Mouse (Mus musculus): ENCODE results near the gene Cnot4. TPM values are rescaled to one million over a fixed set of nuclear protein-coding genes. Genes with fewer than 3 reads are reported as not detected.
A peak's percentile ranks its signal among the peaks of the same experiment; 100 is the strongest.

Cnot4 gene
- polyA plus RNA-seq, 1 experiment from 2014 or later = 12.2 TPM

- Histone ChIP-seq H3K36me3 (ENCODE audit: control insufficient read depth, insufficient read depth, low read length) (no peaks in the 10 kb centered on the region), H3K9me3 (ENCODE audit: control insufficient read depth, low read length) (no peaks in the 10 kb centered on the region), H3K4me2 (replicated peaks; ENCODE audit: low read depth) (peak overlapping the region; percentile 51), H3K27ac (replicated peaks) (no peak overlapping the region), H3K9ac (ENCODE audit: low read length) (no peak overlapping the region), H3K27me3 (ENCODE audit: control insufficient read depth, insufficient read depth, low read length) (no peaks in the 10 kb centered on the region), H3K4me1 (replicated peaks; ENCODE audit: control insufficient read depth, insufficient read depth) (0 out of 2 replicates have a peak, but pooled peaks cover 3% of the 10 kb centered on the region), H3K4me3 (ENCODE audit: low read depth, low read length) (0 out of 2 replicates have a peak overlapping the region, but pooled peaks have one; percentile 21)
- WGBS = 36% methylated on average over 5 of the region's 5 CpGs
- 0 out of 2 replicates have a peak, but pooled peaks have one; percentile 16 for ATAC-seq (ENCODE audit: low FRiP score, low TSS enrichment)
- peak; percentile 40 for DNase-seq (ENCODE audit: low spot score)
- no peak for TF ChIP-seq EP300 (optimal IDR thresholded peaks at IDR 0.05)
- TF ChIP-seq CTCF (IDR thresholded peaks at IDR 0.05; ENCODE audit: low read depth) = no peak
Measured at GRCm38 (mm10) chr6:34994692-34995091, 138.8 kb downstream of the Cnot4 start.

- ATAC-seq (ENCODE audit: low FRiP score, low TSS enrichment) = no peak
- no peak overlapping the region for H3K4me2 ChIP-seq (replicated peaks; ENCODE audit: low read depth)
- H3K9me3 ChIP-seq (ENCODE audit: control insufficient read depth, low read length) = no peaks in the 10 kb centered on the region
- DNase-seq (ENCODE audit: low spot score) = no peak
- TF ChIP-seq CTCF (IDR thresholded peaks at IDR 0.05; ENCODE audit: low read depth) = no peak
- no peak for TF ChIP-seq EP300 (optimal IDR thresholded peaks at IDR 0.05)
- H3K4me3 ChIP-seq (ENCODE audit: low read depth, low read length) = no peak overlapping the region
- H3K4me1 ChIP-seq (replicated peaks; ENCODE audit: control insufficient read depth, insufficient read depth) = no peaks in the 10 kb centered on the region; the same call in 1 of the 2 replicates
- H3K27ac ChIP-seq (replicated peaks) = no peak overlapping the region
- H3K9ac ChIP-seq (ENCODE audit: low read length) = no peak overlapping the region
- no peaks in the 10 kb centered on the region for H3K27me3 ChIP-seq (ENCODE audit: control insufficient read depth, insufficient read depth, low read length)
- no peaks in the 10 kb centered on the region for H3K36me3 ChIP-seq (ENCODE audit: control insufficient read depth, insufficient read depth, low read length)
- WGBS = 66% methylated on average over 6 of the region's 6 CpGs
Measured at GRCm38 (mm10) chr6:34989263-34989662, 144.3 kb downstream of the Cnot4 start.

GRCm38 (mm10) chr6:34988081-34988761 lies 145.3 kb downstream of the Cnot4 start, which contains the start of gene Slc23a4:
Gene Slc23a4, minus strand, starts transcription at chr6:34988404.
- ATAC-seq (ENCODE audit: low FRiP score, low TSS enrichment) (peak; percentile 76), DNase-seq (ENCODE audit: low spot score) (peak; percentile 56)
- no peaks in the 10 kb centered on the region for H3K27me3 ChIP-seq (ENCODE audit: control insufficient read depth, insufficient read depth, low read length)
- peak within 1 kb of the TSS; percentile 36 for H3K4me2 ChIP-seq (replicated peaks; ENCODE audit: low read depth)
- H3K4me1 ChIP-seq (replicated peaks; ENCODE audit: control insufficient read depth, insufficient read depth) = no peaks in the 10 kb centered on the region; the same call in 1 of the 2 replicates
- peak within 1 kb of the TSS; percentile 45; the same call in 1 of the 2 replicates for H3K27ac ChIP-seq (replicated peaks)
- no peak within 1 kb of the TSS for H3K9ac ChIP-seq (ENCODE audit: low read length)
- no peaks in the 10 kb centered on the region for H3K9me3 ChIP-seq (ENCODE audit: control insufficient read depth, low read length)
- TF ChIP-seq EP300 (optimal IDR thresholded peaks at IDR 0.05) (no peak), CTCF (IDR thresholded peaks at IDR 0.05; ENCODE audit: low read depth) (no peak)
- no peaks in the 10 kb centered on the region for H3K36me3 ChIP-seq (ENCODE audit: control insufficient read depth, insufficient read depth, low read length)
- WGBS = 15% methylated on average over 20 of the region's 20 CpGs
- H3K4me3 ChIP-seq (ENCODE audit: low read depth, low read length) = no peak within 1 kb of the TSS

DNA sequence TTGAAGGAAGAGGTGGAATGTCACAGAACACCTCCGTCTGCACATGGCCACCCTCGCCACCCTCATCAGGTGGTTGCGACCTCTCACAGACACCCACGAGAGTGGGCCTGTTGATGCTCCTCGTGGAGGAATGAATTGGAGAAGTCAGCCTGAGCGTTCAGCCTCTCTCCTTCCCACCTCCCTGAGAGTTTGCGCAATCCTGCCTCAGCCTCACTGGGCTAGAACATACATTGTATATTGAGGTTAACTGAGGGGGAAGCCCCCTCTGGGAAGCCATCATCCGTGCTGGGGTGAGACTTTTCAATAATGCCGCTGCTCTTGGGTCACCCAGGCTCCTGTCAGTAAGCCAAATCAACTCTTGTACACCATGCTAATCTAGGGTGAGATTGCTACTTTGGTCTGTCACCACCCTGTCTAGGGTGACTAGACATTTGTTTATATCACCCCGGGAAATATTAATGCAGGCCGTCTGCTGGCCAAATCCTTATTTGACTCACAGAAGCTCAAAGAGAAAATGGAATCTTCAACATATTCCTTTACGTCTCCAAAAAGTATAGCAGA lies 146.4 kb downstream of the Cnot4 start:
- Histone ChIP-seq H3K27ac (replicated peaks) (no peak overlapping the region), H3K9me3 (ENCODE audit: control insufficient read depth, low read length) (no peaks in the 10 kb centered on the region), H3K4me2 (replicated peaks; ENCODE audit: low read depth) (0 out of 2 replicates have a peak overlapping the region, but pooled peaks have one; percentile 36), H3K36me3 (ENCODE audit: control insufficient read depth, insufficient read depth, low read length) (no peaks in the 10 kb centered on the region), H3K4me1 (replicated peaks; ENCODE audit: control insufficient read depth, insufficient read depth) (no peaks in the 10 kb centered on the region; the same call in 1 of the 2 replicates), H3K4me3 (ENCODE audit: low read depth, low read length) (no peak overlapping the region), H3K27me3 (ENCODE audit: control insufficient read depth, insufficient read depth, low read length) (no peaks in the 10 kb centered on the region), H3K9ac (ENCODE audit: low read length) (no peak overlapping the region)
- WGBS = 68% methylated on average over 12 of the region's 12 CpGs
- DNase-seq (ENCODE audit: low spot score) (no peak), ATAC-seq (ENCODE audit: low FRiP score, low TSS enrichment) (no peak)
- TF ChIP-seq CTCF (IDR thresholded peaks at IDR 0.05; ENCODE audit: low read depth) (no peak), EP300 (optimal IDR thresholded peaks at IDR 0.05) (no peak)

DNA sequence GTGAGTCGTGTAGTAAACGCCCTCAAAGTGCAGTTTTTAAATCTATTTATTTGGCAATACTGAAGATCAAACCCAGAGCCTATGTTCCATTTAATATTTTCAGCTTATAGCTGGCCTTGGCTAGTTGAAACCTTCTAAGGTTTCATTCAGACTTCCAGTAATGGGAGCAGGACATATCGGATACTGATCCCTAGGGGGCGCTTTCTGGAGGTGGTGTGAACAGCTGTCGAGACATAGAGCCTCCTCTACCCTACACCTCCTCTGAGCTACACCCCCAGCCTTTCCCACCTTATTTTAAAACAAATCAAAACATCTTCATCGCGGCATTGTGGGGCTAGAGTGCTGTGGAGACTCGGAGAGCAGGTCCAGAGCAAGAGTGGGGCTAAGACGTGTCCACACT lies 152.9 kb downstream of the Cnot4 start:
- WGBS = 60% methylated on average over 9 of the region's 9 CpGs
- no peak for ATAC-seq (ENCODE audit: low FRiP score, low TSS enrichment)
- H3K27ac ChIP-seq (replicated peaks) = no peak overlapping the region
- H3K9me3 ChIP-seq (ENCODE audit: control insufficient read depth, low read length) = no peaks in the 10 kb centered on the region
- no peaks in the 10 kb centered on the region for H3K27me3 ChIP-seq (ENCODE audit: control insufficient read depth, insufficient read depth, low read length)
- no peaks in the 10 kb centered on the region for H3K4me1 ChIP-seq (replicated peaks; ENCODE audit: control insufficient read depth, insufficient read depth)
- no peak overlapping the region for H3K9ac ChIP-seq (ENCODE audit: low read length)
- H3K4me2 ChIP-seq (replicated peaks; ENCODE audit: low read depth) = no peak overlapping the region
- no peaks in the 10 kb centered on the region for H3K36me3 ChIP-seq (ENCODE audit: control insufficient read depth, insufficient read depth, low read length)
- no peak for DNase-seq (ENCODE audit: low spot score)
- no peak overlapping the region for H3K4me3 ChIP-seq (ENCODE audit: low read depth, low read length)
- peak; percentile 33 for TF ChIP-seq CTCF (IDR thresholded peaks at IDR 0.05; ENCODE audit: low read depth)
- no peak for TF ChIP-seq EP300 (optimal IDR thresholded peaks at IDR 0.05)

DNA sequence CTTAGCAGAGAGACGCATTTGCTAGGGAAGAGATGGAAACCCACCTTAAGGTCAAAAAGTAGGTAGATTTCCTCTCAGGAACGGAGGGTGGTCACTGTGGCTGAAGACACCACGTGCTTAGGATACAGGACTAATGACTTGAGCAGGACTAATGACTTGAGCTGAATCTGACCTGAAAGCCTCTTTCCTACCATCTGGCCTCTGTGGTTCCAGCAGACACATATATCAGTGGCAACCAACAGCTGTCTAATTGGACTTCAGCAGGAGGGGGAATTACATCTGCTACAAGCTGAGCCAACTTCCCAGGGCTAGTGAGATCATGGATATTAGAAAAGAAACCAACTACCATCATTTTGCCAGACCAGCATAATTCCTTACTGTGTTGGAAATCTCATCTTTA lies 154.2 kb downstream of the Cnot4 start:
- no peak overlapping the region for H3K27ac ChIP-seq (replicated peaks)
- H3K4me3 ChIP-seq (ENCODE audit: low read depth, low read length) = no peak overlapping the region
- no peaks in the 10 kb centered on the region for H3K27me3 ChIP-seq (ENCODE audit: control insufficient read depth, insufficient read depth, low read length)
- WGBS = 69% methylated on average over 3 of the region's 3 CpGs
- no peak overlapping the region for H3K4me2 ChIP-seq (replicated peaks; ENCODE audit: low read depth)
- ATAC-seq (ENCODE audit: low FRiP score, low TSS enrichment) (no peak), DNase-seq (ENCODE audit: low spot score) (no peak)
- no peaks in the 10 kb centered on the region for H3K9me3 ChIP-seq (ENCODE audit: control insufficient read depth, low read length)
- TF ChIP-seq CTCF (IDR thresholded peaks at IDR 0.05; ENCODE audit: low read depth) = no peak
- no peak for TF ChIP-seq EP300 (optimal IDR thresholded peaks at IDR 0.05)
- H3K36me3 ChIP-seq (ENCODE audit: control insufficient read depth, insufficient read depth, low read length) = no peaks in the 10 kb centered on the region
- no peaks in the 10 kb centered on the region for H3K4me1 ChIP-seq (replicated peaks; ENCODE audit: control insufficient read depth, insufficient read depth)
- H3K9ac ChIP-seq (ENCODE audit: low read length) = no peak overlapping the region

Other genes starting within 250 kb of the Cnot4 start
- 4.5 and 5.0 TPM in 2 replicates for gene Wdr91, start 222.8 kb downstream of the Cnot4 start, polyA plus RNA-seq (2015; fragmentation: Nextera tagmentation; extraction: Ambion mirVana)
- gene Stra8, start 213.6 kb downstream of the Cnot4 start, polyA plus RNA-seq (2015; fragmentation: Nextera tagmentation; extraction: Ambion mirVana) = 0.10 TPM in 1 of 2 replicates, not detected in the other
- 1.5 and 1.6 TPM in 2 replicates for gene Slc23a4, start 145.3 kb downstream of the Cnot4 start, polyA plus RNA-seq (2015; fragmentation: Nextera tagmentation; extraction: Ambion mirVana)
- 7.2 and 7.4 TPM in 2 replicates for gene Nup205, start 43.7 kb upstream of the Cnot4 start, polyA plus RNA-seq (2015; fragmentation: Nextera tagmentation; extraction: Ambion mirVana)
- gene Slc13a4, start 174.4 kb upstream of the Cnot4 start, polyA plus RNA-seq (2015; fragmentation: Nextera tagmentation; extraction: Ambion mirVana) = 0.12 and 0.21 TPM in 2 replicates
- 0.97 and 1.6 TPM in 2 replicates for gene Fam180a, start 192.4 kb upstream of the Cnot4 start, polyA plus RNA-seq (2015; fragmentation: Nextera tagmentation; extraction: Ambion mirVana)

Measured in stomach, postnatal 0 days (tissue).